Mouse (Mus musculus) inflammation-experienced regulatory T-cells, adult 16 weeks (primary cell): Measurements from ENCODE around the gene Ptchd4. TPM values are rescaled to one million over a fixed set of nuclear protein-coding genes. Genes with fewer than 3 reads are reported as not detected.

ENCODE experiments used
- polyA plus RNA-seq: library from polyadenylated mRNA; unstranded; fragments of 100-300 nt; shearing (Covaris generic); gene quantifications from one replicate; pipeline ENCODE4 v1.2.1, GENCODE M21; 2017

Gene Ptchd4
- not detected for polyA plus RNA-seq

GRCm38 (mm10) chr17:42315669-42316611 is at the start of gene Ptchd4:
TSS of gene Ptchd4 (plus strand) at chr17:42315947.

